In genomic region chr5:31251541-31252101, GRCm38 (mm10) we compare ENCODE assay signal across 8 mouse cellular contexts. TPM values are rescaled to one million over a fixed set of nuclear protein-coding genes. Genes with fewer than 3 reads are reported as not detected.
DNase-seq lines count a peak whose midpoint lies in the region; ATAC-seq lines count a peak whose summit lies in the region.

Gene Krtcap3 (plus strand): TSS chr5:31251691.

- H3K9ac ChIP-seq in hindbrain, embryonic 11.5 days (ENCODE audit: low read depth, low read length) = peak within 1 kb of the TSS; percentile 2; the same call in 1 of the 2 replicates
- peak within 1 kb of the TSS; percentile 58 for H3K9ac ChIP-seq in limb, embryonic 11.5 days (ENCODE audit: low read length)

- ATAC-seq in hindbrain, embryonic 11.5 days (ENCODE audit: low FRiP score) = peak; percentile 61
- peak; percentile 60 for ATAC-seq in limb, embryonic 11.5 days (ENCODE audit: insufficient number of reproducible peaks, low FRiP score, low TSS enrichment, low read depth)

- peaks cover 12% of the 10 kb centered on the region for H3K36me3 ChIP-seq in hindbrain, embryonic 11.5 days (ENCODE audit: control insufficient read depth, insufficient read depth, low read length)
- H3K36me3 ChIP-seq in limb, embryonic 11.5 days (ENCODE audit: control insufficient read depth, insufficient read depth, low read length) = peaks cover 22% of the 10 kb centered on the region
- H3K36me3 ChIP-seq in midbrain, embryonic 10.5 days = peaks cover 98% of the 10 kb centered on the region

- peak within 1 kb of the TSS; percentile 14; the same call in 1 of the 2 replicates for H3K4me2 ChIP-seq in hindbrain, embryonic 11.5 days (replicated peaks; ENCODE audit: low read depth, low read length)
- H3K4me2 ChIP-seq in limb, embryonic 11.5 days (ENCODE audit: low read depth, severe bottlenecking) = peak within 1 kb of the TSS; percentile 69

- 0 out of 2 replicates have a peak within 1 kb of the TSS, but pooled peaks have one; percentile 9 for H3K27ac ChIP-seq in hindbrain, embryonic 11.5 days (ENCODE audit: low read depth, low read length)
- no peak within 1 kb of the TSS; the same call in none of the 2 replicates for H3K27ac ChIP-seq in limb, embryonic 11.5 days (replicated peaks; ENCODE audit: low read depth, low read length)
- peak within 1 kb of the TSS; percentile 46; the same call in 1 of the 2 replicates for H3K27ac ChIP-seq in midbrain, embryonic 10.5 days (replicated peaks)

- H3K9me3 ChIP-seq in hindbrain, embryonic 11.5 days (ENCODE audit: control insufficient read depth, low read length) = no peaks in the 10 kb centered on the region
- H3K9me3 ChIP-seq in limb, embryonic 11.5 days (ENCODE audit: control insufficient read depth, low read length) = no peaks in the 10 kb centered on the region
- no peaks in the 10 kb centered on the region for H3K9me3 ChIP-seq in midbrain, embryonic 10.5 days (replicated peaks)

- H3K4me1 ChIP-seq in hindbrain, embryonic 11.5 days (replicated peaks; ENCODE audit: control insufficient read depth, insufficient read depth, low read length) = peaks cover 7% of the 10 kb centered on the region
- H3K4me1 ChIP-seq in limb, embryonic 11.5 days (ENCODE audit: control insufficient read depth, insufficient read depth, low read length) = peaks cover 25% of the 10 kb centered on the region
- peaks cover 17% of the 10 kb centered on the region for H3K4me1 ChIP-seq in midbrain, embryonic 10.5 days

- peaks cover 2% of the 10 kb centered on the region; the same call in 1 of the 2 replicates for H3K27me3 ChIP-seq in hindbrain, embryonic 11.5 days (ENCODE audit: control insufficient read depth, insufficient read depth, low read length)
- no peaks in the 10 kb centered on the region for H3K27me3 ChIP-seq in limb, embryonic 11.5 days (ENCODE audit: control insufficient read depth, insufficient read depth, low read length)
- peaks cover 19% of the 10 kb centered on the region for H3K27me3 ChIP-seq in midbrain, embryonic 10.5 days (ENCODE audit: low read depth, poor library complexity, severe bottlenecking)

- H3K4me3 ChIP-seq in hindbrain, embryonic 11.5 days (ENCODE audit: low read depth, low read length) = no peak within 1 kb of the TSS
- H3K4me3 ChIP-seq in limb, embryonic 11.5 days (ENCODE audit: low read depth, low read length) = peak within 1 kb of the TSS; percentile 40
- peak within 1 kb of the TSS; percentile 33 for H3K4me3 ChIP-seq in midbrain, embryonic 10.5 days

- 16% methylated on average over 44 of the region's 47 CpGs for WGBS in hindbrain, embryonic 11.5 days
- 5% methylated on average over 47 of the region's 47 CpGs for whole genome bisulfite sequencing in limb, embryonic 11.5 days
- 10% methylated on average over 46 of the region's 47 CpGs for WGBS in midbrain, embryonic 10.5 days

- peak; percentile 20 for DNase-seq in right cerebral cortex, adult 18-20 months
- DNase-seq in right cerebral cortex, adult 2 months (ENCODE audit: low spot score in 2 of 2) = no peak
- peak; percentile 45 for DNase-seq in embryo, embryonic 10.5 days (ENCODE audit: low spot score)
- DNase-seq in hindbrain, embryonic 11.5 days (ENCODE audit: low spot score) = peak; percentile 46
- DNase-seq in limb, embryonic 11.5 days (ENCODE audit: low spot score) = peak; percentile 70
- no peak for DNase-seq in midbrain, embryonic 10.5 days (ENCODE audit: low spot score)
- DNase-seq in testis, postnatal 14 days (ENCODE audit: low spot score) = peak; percentile 78
- no peak for DNase-seq in natural killer cell, adult 2 months (ENCODE audit: low spot score in 2 of 2)

RNA-seq across cellular contexts. Expression of gene Krtcap3, which starts in this region (rescaled TPM):
- 3.4 and 5.6 TPM in 2 replicates for polyA plus RNA-seq in hindbrain, embryonic 11.5 days (2014; fragmentation: Nextera tagmentation; extraction: Ambion mirVana)
- 23.3 and 24.9 TPM in 2 replicates for polyA plus RNA-seq in limb, embryonic 11.5 days (2014; fragmentation: Nextera tagmentation; extraction: Ambion mirVana)
- polyA plus RNA-seq in midbrain, embryonic 10.5 days (2016; fragmentation: Nextera tagmentation; extraction: Ambion mirVana) = 2.9 and 3.0 TPM in 2 replicates

Comparison
In these comparisons a context has a peak if more than half of its experiments do, and no peak if none do; other contexts are left out.
1. DNase-seq: peak in right cerebral cortex, adult 18-20 months (single experiment), embryo, embryonic 10.5 days (single experiment), hindbrain, embryonic 11.5 days (single experiment), limb, embryonic 11.5 days (single experiment) and testis, postnatal 14 days (single experiment); none in right cerebral cortex, adult 2 months (0 of 2), midbrain, embryonic 10.5 days (single experiment) and natural killer cell, adult 2 months (0 of 2).